Mouse (Mus musculus) ES-Bruce4 (cell line): ENCODE results near the gene Cdrt4.

Experiments
- CTCF ChIP-seq: IDR thresholded peaks from one replicate; pipeline ENCODE4 v1.8.1; 2011; ENCODE audit warnings: low read depth, low read length
- EP300 ChIP-seq: IDR thresholded peaks from 2 replicates; pipeline ENCODE4 v1.6.1; 2011; ENCODE audit warnings: low read depth, low read length; ENCODE audit not compliant: insufficient read depth
- POLR2A ChIP-seq: IDR thresholded peaks from one replicate; pipeline ENCODE4 v1.8.1; 2011; ENCODE audit warnings: low read length; ENCODE audit not compliant: insufficient read depth

GRCm38 (mm10) chr11:62977176-62977575 is 26.2 kb downstream of the Cdrt4 start:
- TF ChIP-seq CTCF (no peak), POLR2A (no peak), EP300 (no peak)
